Mouse (Mus musculus) bone marrow macrophage, adult 2 months (primary cell): ENCODE results near the gene Slc23a2.

Experiments
- CTCF ChIP-seq: IDR thresholded peaks from 2 replicates; pipeline ENCODE4 v1.5.1; 2012; ENCODE audit warnings: low read depth, mild to moderate bottlenecking, low read length, moderate library complexity
- POLR2A ChIP-seq: IDR thresholded peaks from 2 replicates; pipeline ENCODE4 v1.6.1; 2012; ENCODE audit warnings: mild to moderate bottlenecking, low read depth, low read length, borderline replicate concordance

- TF ChIP-seq CTCF (no peak), POLR2A (no peak)
These were observed 134.1 kb downstream of the Slc23a2 start for GRCm38 (mm10) chr2:132010781-132011180.
